Mouse (Mus musculus) forelimb bud, embryonic 11.5 days (tissue): ENCODE data around the gene Tmem104.

Source experiments
- DNase-seq: peaks from one replicate; pipeline ENCODE4 v3.0.0-alpha.2; 2012; ENCODE audit warnings: low read depth, low spot score

Tmem104 gene

GRCm38 (mm10) chr11:115198932-115199384 lies 11.7 kb downstream of the Tmem104 start:
- DNase-seq, result no peak

- DNase-seq, result no peak
Measured at GRCm38 (mm10) chr11:115200520-115200919, 13.2 kb downstream of the Tmem104 start.

GRCm38 (mm10) chr11:115202316-115202715 lies 15.0 kb downstream of the Tmem104 start:
- peak; percentile 63 for DNase-seq

- DNase-seq, result no peak
Measured at GRCm38 (mm10) chr11:115202756-115203155, 15.5 kb downstream of the Tmem104 start.

- DNase-seq, result no peak
Measured at GRCm38 (mm10) chr11:115208126-115208525, 20.8 kb downstream of the Tmem104 start.

GRCm38 (mm10) chr11:115208776-115209732 lies 21.8 kb downstream of the Tmem104 start:
- DNase-seq, result no peak

- no peak for DNase-seq
Measured at GRCm38 (mm10) chr11:115209958-115210357, 22.7 kb downstream of the Tmem104 start.

GRCm38 (mm10) chr11:115212116-115212515 lies 24.8 kb downstream of the Tmem104 start:
- DNase-seq, result no peak

- no peak for DNase-seq
Measured at GRCm38 (mm10) chr11:115215123-115215522, 27.8 kb downstream of the Tmem104 start.

- DNase-seq, result no peak
Measured at GRCm38 (mm10) chr11:115217439-115218410, 30.4 kb downstream of the Tmem104 start.

GRCm38 (mm10) chr11:115219263-115219662 lies 32.0 kb downstream of the Tmem104 start:
- DNase-seq, result no peak

- DNase-seq, result no peak
Measured at GRCm38 (mm10) chr11:115219685-115220084, 32.4 kb downstream of the Tmem104 start.

- DNase-seq, result no peak
Measured at GRCm38 (mm10) chr11:115222077-115222476, 34.8 kb downstream of the Tmem104 start.

GRCm38 (mm10) chr11:115222570-115222969 lies 35.3 kb downstream of the Tmem104 start:
- no peak for DNase-seq

- no peak for DNase-seq
Measured at GRCm38 (mm10) chr11:115223451-115223850, 36.2 kb downstream of the Tmem104 start.

- DNase-seq, result no peak
Measured at GRCm38 (mm10) chr11:115223877-115224276, 36.6 kb downstream of the Tmem104 start.

GRCm38 (mm10) chr11:115224889-115225288 lies 37.6 kb downstream of the Tmem104 start:
- DNase-seq, result peak; percentile 56

- DNase-seq, result no peak
Measured at GRCm38 (mm10) chr11:115225301-115225700, 38.0 kb downstream of the Tmem104 start.

- DNase-seq, result no peak
Measured at GRCm38 (mm10) chr11:115226811-115227491, 39.7 kb downstream of the Tmem104 start.

- no peak for DNase-seq
Measured at GRCm38 (mm10) chr11:115227640-115228039, 40.4 kb downstream of the Tmem104 start.

- no peak for DNase-seq
Measured at GRCm38 (mm10) chr11:115228430-115228829, 41.1 kb downstream of the Tmem104 start.
